Mouse (Mus musculus) inflammation-experienced regulatory T-cells (primary cell): Measurements from ENCODE around the gene Ikbkg. TPM values are rescaled to one million over a fixed set of nuclear protein-coding genes. Genes with fewer than 3 reads are reported as not detected.

ENCODE experiments used
- polyA plus RNA-seq, 2 experiments: library from polyadenylated mRNA; unstranded; fragments of 100-300 nt; shearing (Covaris generic); gene quantifications; one replicate each; pipeline ENCODE4 v1.2.1; 2017

Ikbkg gene
- 10 to 100 TPM; 35.8 to 36.6 TPM for polyA plus RNA-seq

GRCm38 (mm10) chrX:74392535-74393443, at the start of gene Ikbkg, which contains the start of gene Fam3a:
Gene Ikbkg (plus strand): TSS chrX:74393290.
Gene Fam3a (minus strand): TSS chrX:74393272.

GRCm38 (mm10) chrX:74353467-74353770, 39.7 kb upstream of the Ikbkg start, which contains the start of gene Lage3:
Gene Lage3 (minus strand): TSS chrX:74353618.

DNA sequence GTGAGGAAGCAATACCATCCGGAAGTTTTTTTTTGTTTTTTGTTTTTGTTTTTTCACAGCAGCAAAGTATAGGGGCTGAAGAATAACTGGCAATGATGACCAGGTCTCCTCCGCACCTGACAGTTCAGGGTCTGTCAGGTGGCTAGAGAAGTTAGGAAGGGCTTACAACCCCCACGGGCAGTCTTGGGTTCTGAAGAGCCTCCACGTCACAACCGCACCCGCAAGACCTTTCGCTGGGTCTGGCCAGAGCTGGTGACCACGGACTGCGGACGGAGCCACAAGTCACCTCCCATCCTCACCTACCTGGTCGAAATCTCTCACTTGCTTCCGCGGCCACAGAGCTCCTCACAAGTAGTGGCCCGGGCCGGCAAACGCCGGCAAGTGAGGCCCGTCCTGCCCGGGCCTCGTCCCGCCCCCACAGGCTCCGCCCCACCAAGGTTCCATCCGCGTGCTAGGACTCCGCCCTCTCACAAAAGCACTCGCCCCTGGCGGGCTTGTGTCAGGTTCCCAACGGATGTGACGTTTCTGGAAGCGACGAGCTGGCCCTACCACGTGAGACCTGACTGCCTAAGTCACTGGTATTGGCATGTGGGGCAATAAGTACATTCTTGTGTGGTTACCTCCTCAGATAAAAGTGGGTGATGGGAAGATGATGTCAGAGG, 20.1 kb upstream of the Ikbkg start, which contains the start of the genes Ubl4a and Slc10a3:
Gene Ubl4a (minus strand): TSS at position 331 of the 662 bp plus-strand sequence.
Gene Slc10a3 (minus strand): TSS at position 462 of the 662 bp plus-strand sequence.

DNA sequence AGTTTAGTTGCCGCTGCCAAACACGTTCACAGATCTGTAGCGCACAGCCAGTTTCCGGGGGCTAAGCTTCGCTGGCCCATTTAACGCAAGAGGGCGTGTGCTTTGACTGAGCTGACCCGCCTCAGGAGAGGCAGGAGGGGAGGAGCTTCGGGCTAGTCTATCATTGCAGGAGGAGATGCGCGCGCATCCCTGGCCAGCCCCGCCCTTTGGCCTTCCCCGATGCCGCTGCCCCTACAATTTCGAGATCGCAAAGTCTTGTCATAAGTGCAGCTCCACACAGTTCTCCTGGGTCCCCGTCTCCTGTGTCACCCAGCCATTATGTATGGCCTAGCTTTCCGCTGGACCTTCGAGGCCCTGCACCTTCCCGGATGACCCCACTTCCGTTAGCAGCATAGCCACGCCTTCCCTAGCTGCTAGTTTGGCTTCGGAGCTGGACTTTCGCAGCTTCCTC, 35.8 kb downstream of the Ikbkg start, which contains the start of gene G6pdx:
Gene G6pdx (minus strand): TSS at position 369 of the 451 bp plus-strand sequence.

GRCm38 (mm10) chrX:74481349-74481885, 88.3 kb downstream of the Ikbkg start, which contains the start of gene Gm6880:
Gene Gm6880 (minus strand): TSS chrX:74481399.

Other genes starting within 250 kb of the Ikbkg start
- not detected for gene Tex28, start 225.5 kb upstream of the Ikbkg start, polyA plus RNA-seq
- gene Tktl1, start 216.0 kb upstream of the Ikbkg start, polyA plus RNA-seq = 1 to 10 TPM; 2.0 to 3.8 TPM
- 100 to 1,000 TPM; 247 to 358 TPM for gene Flna, start 143.5 kb upstream of the Ikbkg start, polyA plus RNA-seq
- 10 to 100 TPM; 48.9 to 66.6 TPM for gene Emd, start 138.6 kb upstream of the Ikbkg start, polyA plus RNA-seq
- 10 to 100 TPM; 44.3 to 79.3 TPM for gene Rpl10, start 122.5 kb upstream of the Ikbkg start, polyA plus RNA-seq
- 100 to 1,000 TPM; 140 to 181 TPM for gene Taz, start 111.4 kb upstream of the Ikbkg start, polyA plus RNA-seq
- gene Dnase1l1, start 111.0 kb upstream of the Ikbkg start, polyA plus RNA-seq = 10 to 100 TPM; 22.4 to 29.5 TPM
- 100 to 1,000 TPM; 155 to 162 TPM for gene Atp6ap1, start 96.2 kb upstream of the Ikbkg start, polyA plus RNA-seq
- 100 to 1,000 TPM; 260 to 309 TPM for gene Gdi1, start 88.3 kb upstream of the Ikbkg start, polyA plus RNA-seq
- gene Fam50a, start 80.3 kb upstream of the Ikbkg start, polyA plus RNA-seq = 10 to 100 TPM; 78.9 to 83.6 TPM
- 1 to 10 TPM; 2.4 to 6.9 TPM for gene Plxna3, start 64.2 kb upstream of the Ikbkg start, polyA plus RNA-seq
- 10 to 100 TPM; 34.3 to 51.6 TPM for gene Lage3, start 39.7 kb upstream of the Ikbkg start, polyA plus RNA-seq
- 10 to 100 TPM; 52.3 to 66.9 TPM for gene Ubl4a, start 20.1 kb upstream of the Ikbkg start, polyA plus RNA-seq
- 10 to 100 TPM; 40.0 to 40.5 TPM for gene Slc10a3, start 19.9 kb upstream of the Ikbkg start, polyA plus RNA-seq
- 10 to 100 TPM; 34.3 to 41.1 TPM for gene Fam3a, start within 50 bp of the Ikbkg start, polyA plus RNA-seq
- gene G6pdx, start 35.9 kb downstream of the Ikbkg start, polyA plus RNA-seq = 10 to 100 TPM; 47.5 to 51.1 TPM
- not detected for gene Gm6880, start 88.1 kb downstream of the Ikbkg start, polyA plus RNA-seq
- gene Olfr1326-ps1, start 181.6 kb downstream of the Ikbkg start, polyA plus RNA-seq = not detected
- not detected for gene Olfr1325, start 199.4 kb downstream of the Ikbkg start, polyA plus RNA-seq